Mouse (Mus musculus): ENCODE results near the gene Slc34a1.

- TF ChIP-seq CTCF (IDR thresholded peaks at IDR 0.05; ENCODE audit: control insufficient read depth, insufficient read depth, low read length): no peak
- no peak for TF ChIP-seq POLR2A (IDR thresholded peaks at IDR 0.05; ENCODE audit: borderline replicate concordance, control insufficient read depth, low read depth, low read length)
Measured at GRCm38 (mm10) chr13:55431889-55432685, 34.1 kb downstream of the Slc34a1 start.

All from bone marrow, adult 2 months (tissue).